Mouse (Mus musculus): ENCODE measurements around the gene D230025D16Rik.
"Not testable (repeated sequence)": the region's sequence is repeated elsewhere in the genome, so short reads cannot be mapped to it uniquely, and the experiment has no call there.

Gene D230025D16Rik

GRCm38 (mm10) chr8:105224413-105225271, at the start of gene D230025D16Rik:
D230025D16Rik (plus strand) TSS chr8:105225145.
- DNase-seq = peak; percentile 98

- not testable (repeated sequence) for DNase-seq
These were observed 49.7 kb upstream of the D230025D16Rik start for GRCm38 (mm10) chr8:105175287-105175686.

- no peak for DNase-seq
These were observed 46.6 kb upstream of the D230025D16Rik start for GRCm38 (mm10) chr8:105178211-105178800.

- no peak for DNase-seq
These were observed 42.7 kb upstream of the D230025D16Rik start for GRCm38 (mm10) chr8:105182201-105182600.

GRCm38 (mm10) chr8:105186467-105187005, 38.4 kb upstream of the D230025D16Rik start:
- no peak for DNase-seq

- no peak for DNase-seq
These were observed 32.8 kb upstream of the D230025D16Rik start for GRCm38 (mm10) chr8:105192182-105192581.

GRCm38 (mm10) chr8:105205748-105206147, 19.2 kb upstream of the D230025D16Rik start:
- no peak for DNase-seq

GRCm38 (mm10) chr8:105206766-105207275, 18.1 kb upstream of the D230025D16Rik start:
- no peak for DNase-seq

GRCm38 (mm10) chr8:105207675-105208273, 17.2 kb upstream of the D230025D16Rik start:
- DNase-seq = no peak

- DNase-seq = no peak
These were observed 15.5 kb upstream of the D230025D16Rik start for GRCm38 (mm10) chr8:105209153-105210110.

- no peak for DNase-seq
These were observed 10.8 kb upstream of the D230025D16Rik start for GRCm38 (mm10) chr8:105214104-105214503.

- DNase-seq = no peak
These were observed 6.9 kb upstream of the D230025D16Rik start for GRCm38 (mm10) chr8:105217926-105218522.

GRCm38 (mm10) chr8:105223850-105224249, 1.1 kb upstream of the D230025D16Rik start:
- DNase-seq = no peak

GRCm38 (mm10) chr8:105225272-105225593, 288 bp downstream of the D230025D16Rik start:
- DNase-seq = no peak

GRCm38 (mm10) chr8:105225917-105226316, 972 bp downstream of the D230025D16Rik start:
- DNase-seq = no peak

GRCm38 (mm10) chr8:105231503-105232320, 6.8 kb downstream of the D230025D16Rik start:
- no peak for DNase-seq

- not testable (repeated sequence) for DNase-seq
These were observed 7.4 kb downstream of the D230025D16Rik start for GRCm38 (mm10) chr8:105232321-105232693.

GRCm38 (mm10) chr8:105233126-105233935, 8.4 kb downstream of the D230025D16Rik start:
- no peak for DNase-seq

GRCm38 (mm10) chr8:105235206-105235605, 10.3 kb downstream of the D230025D16Rik start:
- DNase-seq = no peak

Data from kidney, postnatal 10 days (tissue).